Mouse (Mus musculus) forebrain, embryonic 16.5 days (tissue): ENCODE results near the gene Tpx2. TPM values are rescaled to one million over a fixed set of nuclear protein-coding genes. Genes with fewer than 3 reads are reported as not detected.
A peak's percentile ranks its signal among the peaks of the same experiment; 100 is the strongest.

Experiments
- ATAC-seq: fragments of 200-750 bp; cut with Nextera tagmentation; 2 replicates; pipeline ENCODE4 v1.8.0; 2017; ENCODE audit warnings: mild to moderate bottlenecking, moderate library complexity
- H3K27ac ChIP-seq: fragments of 300-500 bp; sonication (generic); 2 replicates; pipeline ENCODE4 v1.5.1; 2014; ENCODE audit warnings: low read length, control low read depth
- H3K27me3 ChIP-seq: fragments of 300-500 bp; sonication (generic); replicated peaks from 2 replicates; pipeline ENCODE4 v1.6.1; 2014; ENCODE audit warnings: low read length; ENCODE audit not compliant: control insufficient read depth, insufficient read depth
- H3K36me3 ChIP-seq: fragments of 300-500 bp; sonication (generic); 2 replicates; pipeline ENCODE4 v1.6.1; 2014; ENCODE audit not compliant: control insufficient read depth, insufficient read depth
- H3K4me1 ChIP-seq: fragments of 300-500 bp; sonication (generic); replicated peaks from 2 replicates; pipeline ENCODE4 v1.6.1; 2014; ENCODE audit warnings: low read length; ENCODE audit not compliant: control insufficient read depth, insufficient read depth
- H3K4me2 ChIP-seq: fragments of 300-500 bp; sonication (generic); 2 replicates; pipeline ENCODE4 v1.6.1; 2014; ENCODE audit warnings: mild to moderate bottlenecking, low read length, control low read depth
- H3K4me3 ChIP-seq: fragments of 300-500 bp; sonication (generic); replicated peaks from 2 replicates; pipeline ENCODE4 v1.5.1; 2014; ENCODE audit warnings: mild to moderate bottlenecking, low read length, control low read depth
- H3K9ac ChIP-seq: fragments of 300-500 bp; sonication (generic); replicated peaks from 2 replicates; pipeline ENCODE4 v1.6.1; 2014; ENCODE audit warnings: low read depth, low read length, control low read depth
- H3K9me3 ChIP-seq: fragments of 300-500 bp; sonication (generic); 2 replicates; pipeline ENCODE4 v1.6.1; 2016; ENCODE audit warnings: low read length; ENCODE audit not compliant: control insufficient read depth
- WGBS: fragments of 180-500 bp; shearing (Covaris S2); extraction: QIAGEN DNeasy Blood & Tissue Kit; methylation state at CpG from one replicate; pipeline ENCODE4 v1.1.7; 2014; 5-methylcytosine and 5-hydroxymethylcytosine counted together
- polyA plus RNA-seq: library from polyadenylated mRNA; unstranded; fragments of >200 nt; fragmentation: Nextera tagmentation; extraction: Ambion mirVana; gene quantifications from 2 replicates; pipeline ENCODE4 v1.2.1, GENCODE M21; 2015

The Tpx2 gene
- polyA plus RNA-seq, 1 experiment from 2014 or later: 40.0 TPM

DNA sequence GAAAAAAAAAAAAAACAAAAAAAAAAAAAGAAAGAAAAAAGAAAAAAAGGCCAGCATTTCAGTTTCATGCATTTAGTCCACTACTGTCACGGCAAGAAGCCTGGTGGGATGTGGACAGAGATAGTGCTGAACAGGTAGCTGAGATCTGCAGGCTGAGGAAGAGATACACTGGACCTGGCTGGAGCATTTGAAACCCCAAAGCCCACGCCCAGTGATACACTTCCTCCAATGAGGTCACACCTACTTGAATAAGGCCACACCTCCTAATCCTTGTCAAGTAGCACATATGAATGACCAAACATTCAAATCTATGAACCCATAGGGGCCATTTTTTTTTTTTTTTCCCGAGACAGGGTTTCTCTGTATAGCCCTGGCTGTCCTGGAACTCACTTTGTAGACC lies 5.0 kb upstream of the Tpx2 start:
- no peak for ATAC-seq
- no peak overlapping the region for H3K27ac ChIP-seq
- no peak overlapping the region for H3K9ac ChIP-seq
- no peaks in the 10 kb centered on the region for H3K4me1 ChIP-seq
- 77% methylated on average over 3 of the region's 3 CpGs for WGBS
- no peak overlapping the region for H3K4me2 ChIP-seq
- H3K27me3 ChIP-seq: no peaks in the 10 kb centered on the region
- no peaks in the 10 kb centered on the region for H3K36me3 ChIP-seq
- H3K9me3 ChIP-seq: no peaks in the 10 kb centered on the region
- H3K4me3 ChIP-seq: no peak overlapping the region

DNA sequence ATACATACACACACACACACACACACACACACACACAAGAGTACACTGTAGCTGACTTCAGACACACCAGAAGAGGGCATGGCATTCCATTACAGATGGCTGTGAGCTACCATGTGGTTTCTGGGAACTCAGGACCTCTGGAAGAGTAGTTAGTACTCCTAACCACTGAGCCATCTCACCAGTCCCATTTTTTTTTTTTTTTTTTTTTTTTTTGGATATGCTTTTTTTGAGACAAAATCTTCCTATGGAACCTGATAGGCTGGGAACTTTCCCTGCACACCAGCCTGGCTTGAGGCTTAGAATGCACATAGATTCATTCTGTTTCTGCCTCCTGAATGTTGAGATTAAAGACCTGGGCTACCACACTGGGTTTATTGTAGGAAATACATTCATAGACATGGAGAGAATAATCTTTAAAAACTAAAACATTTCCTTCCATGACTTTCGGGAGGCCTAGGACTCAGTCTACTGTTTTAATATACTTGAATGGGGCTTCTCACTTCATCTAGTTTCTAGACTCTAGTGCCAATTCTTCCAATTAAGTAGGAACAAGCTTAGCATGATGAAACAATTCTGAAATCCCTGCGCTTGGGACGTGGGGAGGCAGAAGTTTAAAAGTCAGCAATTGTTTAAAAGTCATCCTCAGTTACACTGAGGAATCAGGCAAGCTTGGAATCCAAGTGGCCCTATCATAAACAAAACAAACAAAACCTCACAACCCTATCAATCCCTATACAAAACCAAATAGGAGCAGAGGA lies 528 bp upstream of the Tpx2 start:
- Histone ChIP-seq H3K4me2 (peak overlapping the region; percentile 58), H3K9me3 (no peaks in the 10 kb centered on the region), H3K27me3 (no peaks in the 10 kb centered on the region), H3K4me1 (peaks cover 11% of the 10 kb centered on the region), H3K36me3 (no peaks in the 10 kb centered on the region), H3K27ac (no peak overlapping the region; the same call in 1 of the 2 replicates), H3K9ac (peak overlapping the region; percentile 27), H3K4me3 (peak overlapping the region; percentile 66)
- ATAC-seq: no peak
- WGBS: 13% methylated on average over 3 of the region's 3 CpGs

DNA sequence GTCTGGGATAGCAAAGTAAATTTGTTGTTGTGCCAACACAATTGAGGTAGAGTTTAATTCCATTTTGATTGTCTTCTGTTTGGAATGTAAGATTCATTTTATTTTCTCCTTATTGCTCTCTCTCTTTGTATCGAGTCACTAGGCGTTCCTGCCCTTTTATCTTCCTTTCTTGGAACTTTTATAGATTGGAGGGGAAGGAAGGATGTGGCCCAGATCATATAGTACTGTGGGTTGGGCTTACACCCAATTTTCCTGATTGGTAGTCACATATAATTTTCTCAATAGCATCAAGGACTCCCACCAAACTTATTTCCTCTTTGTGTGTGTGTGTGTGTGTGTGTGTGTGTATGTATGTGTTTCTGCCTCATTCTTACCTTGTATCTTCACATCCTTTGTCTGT lies 702 bp downstream of the Tpx2 start:
- peak overlapping the region; percentile 76 for H3K4me2 ChIP-seq
- H3K36me3 ChIP-seq: no peaks in the 10 kb centered on the region
- H3K9me3 ChIP-seq: no peaks in the 10 kb centered on the region
- H3K4me3 ChIP-seq: peak overlapping the region; percentile 66
- H3K27me3 ChIP-seq: no peaks in the 10 kb centered on the region
- H3K27ac ChIP-seq: no peak overlapping the region
- 5% methylated on average over 2 of the region's 2 CpGs for WGBS
- ATAC-seq: no peak
- H3K4me1 ChIP-seq: peaks cover 11% of the 10 kb centered on the region
- H3K9ac ChIP-seq: peak overlapping the region; percentile 56

DNA sequence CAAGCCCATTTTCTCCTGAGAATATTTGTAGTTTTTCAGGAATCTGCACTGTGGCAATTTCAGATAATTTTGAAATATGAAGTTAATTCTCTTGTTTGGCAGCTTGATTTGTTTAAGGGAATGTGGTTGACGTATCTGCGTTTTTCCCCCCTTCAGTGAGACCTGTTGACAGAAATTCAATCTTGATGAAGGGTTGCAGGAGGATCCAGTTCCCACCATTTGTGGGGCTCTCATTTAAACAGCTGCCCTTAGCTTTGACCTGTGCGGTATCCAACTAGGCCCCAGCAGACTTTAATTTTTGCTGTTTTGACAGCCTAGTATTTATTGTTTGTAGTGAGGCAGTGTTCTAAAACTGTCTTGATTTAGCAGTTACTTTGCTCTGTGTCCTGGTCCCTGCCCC lies 11.7 kb downstream of the Tpx2 start:
- 98% methylated on average over 3 of the region's 3 CpGs for WGBS
- H3K4me2 ChIP-seq: no peak overlapping the region
- H3K36me3 ChIP-seq: no peaks in the 10 kb centered on the region
- no peak overlapping the region for H3K27ac ChIP-seq
- no peak overlapping the region for H3K9ac ChIP-seq
- no peak overlapping the region for H3K4me3 ChIP-seq
- no peak for ATAC-seq
- no peaks in the 10 kb centered on the region for H3K27me3 ChIP-seq
- H3K9me3 ChIP-seq: no peaks in the 10 kb centered on the region
- H3K4me1 ChIP-seq: no peaks in the 10 kb centered on the region

DNA sequence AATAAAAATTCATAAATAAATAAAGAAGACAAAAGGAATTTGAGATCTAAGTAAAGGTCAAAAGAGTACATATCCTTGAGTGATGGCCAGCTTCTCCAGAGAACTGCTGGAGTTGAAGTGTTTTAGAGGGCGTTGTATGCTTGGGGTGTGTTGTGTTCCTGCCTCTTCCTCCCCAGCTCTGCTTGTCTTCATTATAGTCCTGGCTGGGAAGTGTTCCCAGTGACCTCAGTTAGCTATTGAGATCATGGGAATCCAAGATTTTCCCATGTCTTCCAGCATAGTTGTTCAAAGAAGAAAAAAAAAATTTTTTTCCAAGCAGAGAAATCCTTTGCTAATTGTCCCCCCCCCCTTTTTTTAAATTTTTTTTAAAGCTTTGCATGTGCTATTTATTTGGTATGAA lies 14.1 kb downstream of the Tpx2 start:
- WGBS: 92% methylated on average over 1 of the region's 1 CpGs
- no peaks in the 10 kb centered on the region for H3K27me3 ChIP-seq
- ATAC-seq: no peak
- no peaks in the 10 kb centered on the region for H3K9me3 ChIP-seq
- no peak overlapping the region for H3K9ac ChIP-seq
- no peak overlapping the region for H3K27ac ChIP-seq
- no peak overlapping the region for H3K4me3 ChIP-seq
- H3K36me3 ChIP-seq: no peaks in the 10 kb centered on the region
- no peak overlapping the region for H3K4me2 ChIP-seq
- no peaks in the 10 kb centered on the region for H3K4me1 ChIP-seq

DNA sequence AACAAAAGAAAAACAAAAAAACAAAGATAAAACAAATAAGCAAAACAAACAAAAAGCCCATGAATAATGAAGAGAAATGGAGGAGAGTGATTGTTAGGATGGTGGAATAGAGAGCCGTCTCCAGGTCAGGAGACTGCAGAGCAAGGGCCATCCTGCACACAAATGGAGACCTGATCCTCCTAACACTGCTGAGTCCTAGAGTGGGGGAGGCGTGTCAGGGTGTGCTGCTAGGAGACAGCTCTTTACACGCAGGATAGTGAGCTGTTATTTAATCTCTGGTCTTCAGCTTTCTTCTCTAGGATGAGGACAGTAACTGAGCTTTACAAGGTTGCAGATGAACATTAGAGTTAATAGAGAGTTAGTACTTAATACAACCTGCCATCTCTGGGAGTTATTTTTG lies 14.9 kb downstream of the Tpx2 start:
- H3K9ac ChIP-seq: no peak overlapping the region
- no peak overlapping the region for H3K4me3 ChIP-seq
- H3K27me3 ChIP-seq: no peaks in the 10 kb centered on the region
- no peaks in the 10 kb centered on the region for H3K4me1 ChIP-seq
- 79% methylated on average over 3 of the region's 3 CpGs for WGBS
- H3K27ac ChIP-seq: no peak overlapping the region
- H3K4me2 ChIP-seq: no peak overlapping the region
- no peak for ATAC-seq
- no peaks in the 10 kb centered on the region for H3K36me3 ChIP-seq
- H3K9me3 ChIP-seq: no peaks in the 10 kb centered on the region

DNA sequence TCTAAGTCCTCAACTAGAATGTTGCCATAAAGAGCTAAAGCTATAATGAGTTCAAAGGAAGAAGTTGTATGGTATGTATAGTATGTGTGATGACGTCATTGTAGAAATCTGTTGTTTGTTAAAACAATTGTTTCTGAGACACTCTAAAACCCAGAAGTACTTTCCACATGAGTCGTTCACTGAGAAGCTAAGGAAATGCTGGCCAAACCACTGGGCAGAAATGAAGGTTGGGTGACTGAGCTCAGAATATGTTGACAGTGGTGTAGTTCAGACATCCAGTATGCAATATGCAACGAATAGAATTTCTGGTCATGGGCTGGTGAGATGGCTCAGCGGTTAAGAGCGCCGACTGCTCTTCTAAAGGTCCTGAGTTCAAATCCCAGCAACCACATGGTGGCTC lies 15.6 kb downstream of the Tpx2 start:
- H3K27me3 ChIP-seq: no peaks in the 10 kb centered on the region
- H3K27ac ChIP-seq: no peak overlapping the region
- no peaks in the 10 kb centered on the region for H3K4me1 ChIP-seq
- no peak overlapping the region for H3K4me2 ChIP-seq
- 92% methylated on average over 6 of the region's 6 CpGs for WGBS
- no peak for ATAC-seq
- H3K4me3 ChIP-seq: no peak overlapping the region
- no peaks in the 10 kb centered on the region for H3K36me3 ChIP-seq
- no peak overlapping the region for H3K9ac ChIP-seq
- no peaks in the 10 kb centered on the region for H3K9me3 ChIP-seq

DNA sequence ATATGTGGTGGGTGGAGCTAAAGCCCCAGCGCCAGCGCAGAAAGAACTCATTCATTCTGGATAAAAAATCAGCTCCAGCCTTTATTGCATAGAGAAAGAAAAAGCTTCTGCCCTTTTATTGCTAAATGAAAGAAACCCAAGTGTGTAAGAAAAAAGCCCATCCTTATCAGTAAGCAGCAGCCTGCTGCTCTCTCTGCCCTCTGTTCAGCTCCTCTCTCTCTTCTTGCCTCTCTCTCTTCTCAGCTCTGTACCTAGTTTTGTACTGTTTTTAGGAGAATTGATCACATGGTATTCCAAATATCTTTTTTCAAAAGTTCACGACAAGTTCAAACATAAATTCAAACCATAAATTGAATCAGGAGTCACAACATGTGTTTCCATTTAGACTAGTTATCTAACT lies 30.5 kb downstream of the Tpx2 start:
- no peak overlapping the region for H3K4me3 ChIP-seq
- no peak overlapping the region for H3K4me2 ChIP-seq
- no peak overlapping the region for H3K27ac ChIP-seq
- no peaks in the 10 kb centered on the region for H3K36me3 ChIP-seq
- H3K27me3 ChIP-seq: no peaks in the 10 kb centered on the region
- no peak for ATAC-seq
- WGBS: 91% methylated on average over 3 of the region's 3 CpGs
- no peaks in the 10 kb centered on the region for H3K4me1 ChIP-seq
- H3K9me3 ChIP-seq: no peaks in the 10 kb centered on the region
- H3K9ac ChIP-seq: no peak overlapping the region

DNA sequence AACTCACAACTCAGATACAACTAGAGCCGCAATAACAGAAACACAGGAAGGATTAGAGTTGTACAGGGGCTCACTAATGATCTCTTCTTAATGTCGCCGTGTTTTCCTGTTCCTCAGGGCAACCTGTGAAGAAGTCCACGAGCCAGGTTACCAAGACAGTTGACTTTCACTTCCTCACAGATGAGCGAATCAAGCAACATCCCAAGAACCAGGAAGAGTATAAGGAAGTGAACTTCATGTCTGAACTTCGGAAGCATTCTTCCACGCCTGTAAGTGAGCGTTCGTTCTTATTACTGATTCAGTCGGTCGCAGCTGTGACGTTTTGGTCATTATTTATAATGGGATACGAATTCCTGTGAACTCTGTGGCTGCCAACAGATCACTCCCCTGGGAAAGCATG lies 33.1 kb downstream of the Tpx2 start:
- peaks cover 5% of the 10 kb centered on the region; the same call in 1 of the 2 replicates for H3K36me3 ChIP-seq
- no peak overlapping the region for H3K4me2 ChIP-seq
- no peak overlapping the region for H3K27ac ChIP-seq
- H3K9me3 ChIP-seq: no peaks in the 10 kb centered on the region
- no peaks in the 10 kb centered on the region for H3K4me1 ChIP-seq
- no peak overlapping the region for H3K4me3 ChIP-seq
- ATAC-seq: no peak
- no peak overlapping the region for H3K9ac ChIP-seq
- no peaks in the 10 kb centered on the region for H3K27me3 ChIP-seq
- 89% methylated on average over 13 of the region's 13 CpGs for WGBS
